Mouse (Mus musculus): ENCODE results near the gene Rtcb.

Rtcb gene

DNA sequence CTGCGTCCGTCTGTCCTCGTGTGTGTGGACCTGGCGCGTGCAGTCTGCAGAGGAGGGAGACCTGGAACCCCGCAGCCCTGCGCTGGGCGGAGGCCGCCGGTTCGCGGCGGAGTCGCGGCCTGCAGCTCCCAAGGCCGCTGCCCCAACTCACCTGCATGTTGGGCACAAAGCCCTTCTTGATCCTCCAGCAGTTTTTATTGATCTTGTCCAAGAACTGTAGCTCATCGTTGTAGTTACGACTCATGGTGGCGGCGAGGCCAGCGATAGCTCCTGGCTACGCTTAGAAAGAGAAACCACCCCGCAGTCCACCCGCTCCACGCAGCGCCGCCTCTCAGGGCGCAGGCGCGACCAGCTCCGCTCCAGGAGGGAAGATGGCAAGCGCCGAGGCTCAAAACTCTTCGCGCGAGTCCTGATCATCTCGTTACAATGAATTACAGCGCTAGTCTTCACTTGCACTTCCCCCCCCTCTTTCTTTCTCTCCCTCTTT, at the start of gene Rtcb:
Gene Rtcb, minus strand, starts transcription at position 360 of the 487 bp plus-strand sequence.
- DNase-seq (ENCODE audit: low spot score in 2 of 2) = peak; percentile 95 to 97

DNA sequence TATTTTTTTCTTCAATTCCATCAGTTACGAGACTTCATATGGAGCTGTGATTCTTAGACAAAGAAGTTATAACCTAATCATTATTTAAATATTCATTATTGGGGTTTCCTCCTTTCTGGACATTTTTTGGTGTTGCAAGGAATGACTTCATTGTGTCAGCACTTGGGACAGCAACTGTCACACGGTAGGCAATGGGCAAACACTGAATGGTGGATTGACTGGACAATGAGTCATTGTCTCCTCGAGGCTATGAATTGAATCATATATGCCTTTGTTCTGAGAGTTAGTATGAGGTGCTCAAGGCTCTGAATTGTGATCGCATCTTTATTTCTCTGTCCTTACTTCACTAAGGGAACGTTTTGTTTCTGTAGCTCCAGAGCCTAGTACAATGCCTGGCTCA, 48.8 kb upstream of the Rtcb start:
- no peak for DNase-seq (ENCODE audit: low spot score in 2 of 2)

DNA sequence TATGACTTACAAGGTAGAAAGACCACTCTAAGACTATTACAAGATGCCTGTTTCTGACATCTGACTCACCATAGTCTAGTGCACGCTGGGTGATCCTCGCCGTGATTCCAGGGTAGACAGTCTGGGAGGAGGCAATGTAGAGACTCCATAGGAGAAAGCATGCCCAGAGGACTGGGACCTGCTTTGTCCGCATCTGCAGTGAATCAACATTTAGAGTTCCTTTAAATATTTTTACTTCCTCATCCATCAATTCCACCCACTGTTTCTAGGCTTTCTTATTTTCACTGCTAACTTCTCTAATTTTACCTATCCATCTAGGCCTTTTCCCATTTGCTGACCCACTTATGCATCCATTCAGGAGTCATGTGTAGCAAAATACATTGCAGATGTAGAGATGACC, 42.8 kb upstream of the Rtcb start:
- DNase-seq (ENCODE audit: low spot score in 2 of 2) = no peak

DNA sequence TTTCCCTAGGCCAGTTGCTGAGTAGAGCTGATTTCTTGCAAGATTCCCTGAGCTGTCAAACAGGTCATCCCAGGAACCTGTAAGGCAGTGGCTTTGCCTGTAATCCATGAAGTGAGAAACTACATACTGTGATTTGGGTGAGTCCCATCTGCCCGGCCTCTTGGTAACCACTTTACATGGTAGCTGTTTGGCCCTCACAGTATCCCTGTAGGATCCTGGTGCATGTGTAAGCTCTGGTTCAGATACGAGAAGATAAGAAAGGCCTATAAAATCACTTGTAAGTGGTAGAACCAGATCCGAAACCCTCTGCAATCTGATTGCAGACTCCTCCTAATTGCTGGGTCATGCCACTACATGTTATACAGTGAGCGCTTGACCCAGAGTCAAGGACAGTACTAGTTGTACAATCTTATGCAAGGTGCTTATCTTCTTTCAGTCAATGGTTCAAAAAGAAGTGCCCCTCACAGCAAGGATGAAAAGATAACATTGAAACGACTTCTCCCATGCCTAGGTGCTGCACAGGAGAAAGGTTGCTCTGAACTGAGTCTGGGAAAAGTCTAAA, 37.0 kb upstream of the Rtcb start:
- no peak for DNase-seq (ENCODE audit: low spot score in 2 of 2)

DNA sequence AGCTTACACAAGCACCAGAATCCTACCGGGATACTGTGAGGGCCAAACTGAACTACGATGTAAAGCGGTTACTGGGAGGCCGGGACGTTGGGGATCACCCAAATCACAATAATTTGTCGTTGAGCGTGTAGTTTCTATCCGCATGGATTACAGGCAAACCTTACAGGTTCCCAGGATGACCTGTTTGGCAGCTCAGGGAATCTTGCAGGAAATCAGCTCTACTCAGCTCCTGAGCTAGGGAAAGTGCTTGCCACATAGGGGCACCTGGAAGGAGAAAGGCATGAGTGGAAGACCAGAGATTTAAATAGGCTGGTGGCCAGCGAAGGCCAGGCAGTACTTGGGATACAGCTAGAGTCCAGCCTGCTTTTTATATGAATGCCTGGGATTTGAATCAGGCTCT, 36.2 kb upstream of the Rtcb start:
- no peak for DNase-seq (ENCODE audit: low spot score in 2 of 2)

DNA sequence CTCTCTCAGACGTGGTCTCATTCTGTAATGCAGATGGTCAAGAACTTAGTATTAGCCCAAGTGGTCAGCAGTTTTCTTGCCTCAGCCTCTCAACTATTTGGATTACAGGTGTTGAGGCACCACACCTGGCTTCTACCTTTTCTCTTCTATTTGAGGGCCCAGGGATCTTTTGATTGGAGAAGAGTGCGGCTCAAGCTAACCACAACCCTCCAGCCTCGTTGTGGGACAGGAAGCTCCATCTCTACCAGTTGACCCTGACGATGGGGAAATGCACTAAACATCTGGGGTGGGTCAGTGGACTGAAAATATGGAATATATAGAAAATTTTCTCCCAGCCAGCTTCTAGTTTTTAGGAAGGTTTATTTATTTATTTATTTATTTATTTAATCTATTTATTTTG, 34.8 kb upstream of the Rtcb start:
- DNase-seq (ENCODE audit: low spot score in 2 of 2) = no peak

DNA sequence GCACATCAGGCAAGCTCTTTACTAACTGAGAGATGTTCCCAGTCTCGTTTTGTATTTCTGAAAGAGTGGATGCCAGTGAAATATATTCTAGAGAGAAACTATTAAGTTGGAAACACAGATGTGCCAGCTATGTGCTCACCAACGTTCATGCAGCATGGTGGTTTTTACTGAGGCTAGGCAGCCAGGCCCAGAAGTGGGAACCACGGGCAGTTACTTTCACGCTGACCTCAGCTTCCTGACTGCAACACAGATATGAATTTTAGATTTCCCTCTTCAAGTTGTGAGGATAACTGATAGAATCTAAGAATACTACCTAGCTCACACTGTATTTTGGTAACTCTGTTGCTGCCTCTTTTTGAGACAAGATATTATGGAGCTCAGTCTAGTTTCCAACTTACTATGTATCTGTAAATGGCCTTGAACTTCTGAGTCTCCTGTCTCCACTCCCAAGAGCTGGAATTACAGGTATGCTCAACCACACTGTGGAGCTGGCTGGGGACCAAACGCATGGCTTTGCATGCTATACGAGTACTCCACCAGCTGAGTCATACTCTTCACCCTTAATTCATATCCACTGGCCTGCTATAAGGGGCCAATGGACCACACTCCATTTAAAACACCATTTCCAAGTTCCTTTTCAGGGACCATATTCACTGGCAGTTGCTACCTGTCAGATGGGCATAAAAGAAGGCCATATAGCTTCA, 31.9 kb upstream of the Rtcb start:
- no peak for DNase-seq (ENCODE audit: low spot score in 2 of 2)

DNA sequence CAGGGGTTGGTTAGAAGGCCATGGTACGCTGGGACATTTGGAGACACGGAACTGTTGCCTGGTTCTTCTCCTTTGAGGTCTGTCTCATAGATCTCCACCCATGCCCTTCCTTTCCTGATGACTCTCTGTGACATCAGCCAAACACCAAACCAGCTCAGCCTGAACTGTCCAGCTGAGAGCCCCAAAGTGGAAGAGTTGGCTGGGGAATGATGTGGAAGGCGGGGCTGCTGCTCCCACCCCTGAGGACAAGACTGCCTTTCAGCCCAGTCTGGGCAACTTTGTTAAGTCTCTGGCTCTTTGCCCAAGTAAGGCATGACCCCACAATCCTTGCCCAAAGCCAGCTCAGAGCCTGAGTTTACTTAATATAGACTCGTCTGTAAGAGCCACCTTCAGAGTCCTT, 15.3 kb upstream of the Rtcb start:
- no peak for DNase-seq (ENCODE audit: low spot score in 2 of 2)

DNA sequence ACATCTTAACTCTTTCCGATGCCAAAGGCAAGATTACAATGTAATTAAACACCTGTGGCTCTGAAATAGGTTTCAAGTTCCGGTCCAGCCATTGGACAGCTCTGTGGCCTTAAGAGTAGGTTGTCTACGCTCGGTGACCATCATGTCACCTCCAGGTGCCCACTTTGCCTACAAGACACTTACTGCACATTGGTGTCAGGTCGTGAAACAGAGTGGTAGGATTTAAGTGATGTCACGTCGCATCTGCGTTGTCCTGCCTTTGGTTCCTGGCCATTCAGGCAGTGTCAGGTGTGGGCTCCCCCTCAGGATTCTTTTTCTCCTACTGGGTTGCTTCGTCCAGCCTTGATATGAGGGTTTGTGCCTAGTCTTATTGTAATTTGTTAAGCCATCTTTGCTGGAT, 14.2 kb upstream of the Rtcb start:
- DNase-seq (ENCODE audit: low spot score in 2 of 2) = no peak

DNA sequence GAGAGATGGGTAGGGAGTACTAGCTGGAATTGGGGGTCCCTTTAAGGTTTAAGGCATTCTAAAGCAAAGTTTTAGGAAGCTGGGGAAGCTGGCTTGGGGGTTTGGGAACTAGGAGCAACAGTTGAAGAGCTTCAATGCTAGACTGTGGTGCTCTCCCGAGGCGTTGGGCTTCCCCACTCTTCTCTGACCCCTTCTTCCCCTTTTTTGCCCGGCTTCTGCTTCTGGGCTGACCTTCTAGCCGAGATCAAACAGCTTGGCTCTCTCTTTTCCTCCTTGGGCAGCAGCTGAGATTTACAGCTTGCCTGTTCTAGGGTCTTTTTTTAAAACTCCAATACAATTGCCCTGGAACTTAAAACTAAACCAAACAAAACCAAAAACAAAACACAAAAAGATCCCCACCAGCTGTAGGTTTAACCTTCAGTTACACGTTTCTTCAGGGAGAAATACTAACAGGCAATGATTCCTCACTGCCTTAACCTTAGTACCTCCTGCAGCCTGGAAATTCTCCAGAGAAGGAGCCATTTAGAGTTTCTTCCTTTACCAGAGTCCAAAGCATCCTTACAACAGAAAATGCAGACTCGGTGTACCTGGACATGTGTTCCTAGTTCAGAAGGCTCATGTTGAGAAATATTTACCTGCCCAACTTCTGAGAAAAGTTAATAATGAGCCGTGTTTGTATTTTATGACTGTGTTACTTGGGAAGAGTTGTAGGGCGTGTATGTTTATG, 12.4 kb upstream of the Rtcb start:
- DNase-seq (ENCODE audit: low spot score in 2 of 2) = no peak

DNA sequence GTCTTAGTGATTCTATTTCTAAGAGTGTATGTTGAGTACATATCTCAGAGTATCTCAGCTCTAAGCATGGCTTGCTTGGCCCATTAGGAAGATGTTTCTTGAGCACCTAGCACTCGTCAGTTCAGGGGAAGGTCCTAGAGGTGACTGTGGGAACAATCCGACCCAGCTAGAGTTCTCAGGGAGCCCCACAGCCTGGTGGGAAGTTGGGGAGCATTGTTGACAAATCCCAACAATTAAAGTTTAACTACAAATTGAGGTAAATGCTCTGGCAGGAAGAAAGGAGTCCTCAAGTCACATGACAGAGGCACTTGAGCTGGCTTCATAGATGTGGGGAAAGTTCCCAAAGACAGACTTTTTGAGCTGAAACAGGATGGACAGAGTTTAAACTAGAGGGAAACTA, 11.1 kb upstream of the Rtcb start:
- DNase-seq (ENCODE audit: low spot score in 2 of 2) = no peak

DNA sequence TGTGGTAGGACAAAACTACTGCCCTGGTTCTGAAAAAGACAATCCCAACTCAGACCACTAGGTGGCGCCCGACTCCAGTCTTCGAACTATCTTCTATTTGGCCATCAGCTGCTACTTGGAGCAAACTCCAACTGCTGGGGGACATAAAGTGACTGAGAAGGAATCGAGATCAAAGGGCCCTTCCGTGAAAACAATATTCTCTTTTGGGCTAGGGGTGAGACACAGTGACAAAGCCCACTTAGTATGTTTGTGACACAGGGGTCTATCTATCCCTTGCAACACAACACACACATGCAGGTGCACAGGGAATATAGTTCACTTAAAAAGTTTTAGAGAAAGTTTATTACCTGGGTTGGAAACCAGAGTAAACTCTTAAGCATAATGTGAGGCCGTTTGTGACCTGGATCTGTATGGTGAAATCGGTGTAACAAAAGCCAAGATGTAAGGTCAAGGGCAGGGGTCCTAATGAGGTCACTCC, 10.6 kb upstream of the Rtcb start:
- peak; percentile 47 to 63 for DNase-seq (ENCODE audit: low spot score in 2 of 2)

DNA sequence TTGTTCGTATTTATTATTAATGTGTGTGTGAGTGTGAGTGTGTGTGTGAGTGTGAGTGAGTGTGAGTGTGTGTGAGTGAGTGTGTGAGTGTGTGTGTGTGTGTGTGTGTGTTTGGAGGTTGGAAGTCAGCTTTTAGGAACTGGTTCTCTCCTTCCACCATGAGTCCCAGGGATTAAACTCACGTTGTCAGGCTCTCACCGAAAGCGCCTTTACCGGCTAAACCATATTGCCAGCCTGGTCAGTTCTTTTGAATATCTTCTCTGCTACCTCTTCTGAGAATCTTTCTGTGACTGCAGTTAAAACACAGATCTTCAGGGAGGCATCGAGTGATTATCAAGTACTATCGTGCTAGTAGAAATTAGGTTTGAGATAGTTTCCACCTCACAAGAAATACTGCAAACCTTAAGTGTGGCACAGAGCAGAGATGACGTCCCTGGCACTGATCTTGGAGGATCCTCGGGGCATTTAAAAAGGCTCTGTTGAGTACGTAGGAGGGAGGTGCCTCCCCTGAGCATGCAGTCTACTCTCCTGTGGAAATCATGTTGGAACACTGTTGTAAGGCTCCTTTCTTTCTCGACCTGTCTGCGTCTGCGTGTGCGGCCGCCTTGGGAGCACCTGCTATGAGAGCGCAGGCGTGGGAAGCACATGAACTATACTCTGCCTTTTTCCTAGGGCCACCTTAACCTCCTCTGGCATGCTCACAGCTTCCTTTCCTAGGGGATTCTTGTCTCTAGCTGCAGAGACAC, 10.0 kb upstream of the Rtcb start:
- no peak for DNase-seq (ENCODE audit: low spot score in 2 of 2)

DNA sequence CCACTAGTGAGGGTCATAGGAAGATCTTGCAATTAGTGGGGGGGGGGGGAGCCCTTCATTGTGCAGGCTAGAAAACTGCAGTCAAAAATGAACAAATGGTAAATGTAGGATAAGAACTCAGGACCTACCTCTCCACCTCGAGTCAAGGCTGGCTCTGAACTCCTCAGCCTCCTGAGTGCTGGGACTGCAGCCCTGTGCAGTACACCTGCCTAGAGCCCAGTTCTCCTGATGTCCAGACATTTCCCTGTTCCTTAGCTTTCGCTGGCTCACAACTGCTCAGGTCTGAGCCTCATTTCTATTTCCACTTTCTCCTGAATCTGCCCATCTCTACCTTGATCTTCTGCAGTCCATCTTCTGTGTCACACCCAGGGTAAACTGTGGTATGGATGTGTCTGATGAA, 8.9 kb upstream of the Rtcb start:
- no peak for DNase-seq (ENCODE audit: low spot score in 2 of 2)

DNA sequence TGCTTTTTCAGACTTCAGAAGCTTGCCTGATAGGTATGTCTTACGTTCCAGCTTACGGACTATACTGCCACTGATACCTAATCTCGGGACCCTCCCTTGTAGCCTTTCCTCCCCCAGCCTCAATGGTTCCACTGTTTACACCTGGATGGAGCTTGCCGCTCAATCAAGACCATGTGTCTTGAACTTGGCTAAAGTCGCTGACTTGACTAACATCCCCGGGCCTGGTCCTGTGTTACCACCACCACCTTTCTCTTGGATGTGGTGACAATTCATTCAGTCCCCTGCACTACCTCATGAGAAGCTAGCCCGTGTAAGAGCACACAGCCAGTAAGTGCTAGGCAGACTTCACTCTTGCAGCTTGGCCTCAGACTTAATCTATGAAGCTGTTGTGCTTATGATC, 6.7 kb upstream of the Rtcb start:
- no peak for DNase-seq (ENCODE audit: low spot score in 2 of 2)

DNA sequence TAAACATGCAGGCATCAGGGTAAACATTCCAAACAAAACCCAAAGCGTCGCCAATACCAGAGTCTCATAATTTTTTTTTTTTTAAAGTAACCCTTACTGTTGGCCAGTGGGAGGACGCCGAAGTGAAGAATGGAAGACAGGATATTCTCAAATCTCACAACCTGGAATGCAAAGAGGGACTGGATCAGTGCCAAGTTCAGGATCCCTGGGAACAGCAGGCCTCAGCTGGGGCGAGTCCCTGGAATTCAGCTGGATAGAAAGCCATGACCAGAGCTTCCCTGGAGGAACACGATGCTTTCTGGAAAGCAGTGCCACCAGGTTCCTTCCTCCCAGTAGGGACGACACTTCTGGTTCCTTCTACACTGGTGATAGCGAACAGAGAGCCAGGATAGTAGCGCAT, 5.3 kb upstream of the Rtcb start:
- no peak for DNase-seq (ENCODE audit: low spot score in 2 of 2)

DNA sequence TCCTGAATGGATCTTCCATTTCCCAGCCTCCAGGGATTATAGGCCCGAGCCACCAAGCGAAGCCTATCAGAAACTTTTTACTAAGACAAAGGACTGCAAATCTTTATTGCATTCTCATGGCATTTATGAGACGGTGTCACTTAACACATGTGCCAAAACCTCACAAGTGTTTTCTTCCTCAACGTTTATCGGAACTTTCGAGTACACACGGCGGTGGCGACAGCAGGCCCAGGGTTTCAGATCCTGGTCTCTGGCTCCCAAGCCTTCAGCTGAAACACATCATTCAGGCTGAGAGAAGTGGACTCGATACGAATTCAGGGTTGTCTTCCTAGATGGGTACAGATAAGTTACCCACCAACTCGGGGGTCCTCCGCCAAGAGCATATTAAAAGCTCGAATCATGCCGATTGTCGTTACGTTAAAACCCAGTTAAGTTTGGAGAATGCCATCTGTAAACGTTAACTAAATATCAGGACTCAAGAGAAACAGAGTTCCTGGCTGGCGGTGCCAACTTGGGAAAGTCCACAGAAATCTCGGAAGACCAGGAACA, 678 bp downstream of the Rtcb start:
- peak in 1 of 2 experiments; percentile 4 for DNase-seq (ENCODE audit: low spot score in 2 of 2)

DNA sequence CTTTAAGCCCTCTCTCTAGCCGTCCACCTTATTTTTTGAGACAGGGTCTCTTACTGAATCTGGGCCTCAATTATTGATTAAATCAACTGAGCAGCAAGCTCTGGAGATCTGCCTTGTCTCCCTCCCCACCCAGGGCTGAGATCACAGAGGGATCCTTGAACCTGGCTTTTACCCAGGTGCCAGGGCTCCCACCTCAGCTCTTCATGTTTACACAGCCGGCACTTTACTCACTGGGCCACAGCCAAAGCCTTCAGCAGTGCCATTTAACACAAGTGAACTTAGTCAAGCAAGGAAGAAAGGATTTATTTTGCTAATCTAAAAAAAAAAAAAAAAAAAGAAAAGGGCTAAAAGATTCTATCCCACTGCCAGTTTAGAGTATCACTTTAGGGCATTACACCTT, 3.2 kb downstream of the Rtcb start:
- no peak for DNase-seq (ENCODE audit: low spot score in 2 of 2)

DNA sequence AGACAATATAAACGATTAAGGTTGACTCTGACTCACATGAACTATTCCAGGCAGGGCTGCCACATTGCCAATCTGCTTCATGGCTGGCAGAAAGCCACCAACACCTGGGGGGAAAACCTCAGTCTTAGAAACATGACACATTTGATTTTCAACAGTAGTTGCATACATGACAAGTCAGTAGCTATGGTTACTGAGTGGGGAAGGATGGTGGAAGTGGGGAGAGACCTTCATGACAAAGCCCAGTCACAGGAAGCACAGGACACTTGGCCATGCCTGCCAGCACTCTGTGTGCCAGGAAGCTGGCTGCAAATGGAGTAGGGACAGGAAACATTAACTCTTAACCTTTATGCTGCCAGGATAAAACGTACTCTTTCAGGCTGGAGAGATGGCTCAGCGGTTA, 4.2 kb downstream of the Rtcb start:
- DNase-seq (ENCODE audit: low spot score in 2 of 2) = no peak

DNA sequence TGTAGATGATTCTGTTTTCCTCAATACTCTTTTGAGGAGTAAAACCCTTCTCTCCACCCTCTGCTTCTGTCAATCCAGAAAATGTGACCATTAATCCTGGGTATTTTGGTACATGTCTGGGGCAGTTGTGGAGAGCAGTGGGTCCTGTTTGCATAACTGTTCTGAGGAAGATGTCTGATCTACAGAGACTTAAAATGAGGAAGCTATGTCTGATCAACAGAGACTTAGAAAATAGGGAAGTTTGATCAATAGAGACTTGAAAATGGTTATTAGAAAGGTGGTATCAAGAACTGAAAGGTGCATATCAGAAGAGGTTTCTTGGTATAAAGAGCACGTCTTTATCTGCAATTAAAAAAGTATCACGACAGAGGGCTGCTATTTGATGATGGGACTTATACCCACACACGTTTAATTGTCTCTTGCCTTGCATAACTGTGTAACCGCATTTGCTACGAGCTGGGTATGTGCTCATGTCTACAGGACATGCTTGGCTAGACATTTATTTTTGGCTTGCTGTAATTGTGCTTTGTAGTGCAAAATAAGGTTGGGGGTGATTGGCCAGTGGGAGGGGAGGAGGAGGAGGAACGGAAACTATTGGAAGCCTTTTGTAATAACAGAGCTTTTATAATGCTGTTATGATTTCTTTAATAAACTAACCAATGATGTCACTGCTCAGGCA, 5.7 kb downstream of the Rtcb start:
- DNase-seq (ENCODE audit: low spot score in 2 of 2) = no peak

DNA sequence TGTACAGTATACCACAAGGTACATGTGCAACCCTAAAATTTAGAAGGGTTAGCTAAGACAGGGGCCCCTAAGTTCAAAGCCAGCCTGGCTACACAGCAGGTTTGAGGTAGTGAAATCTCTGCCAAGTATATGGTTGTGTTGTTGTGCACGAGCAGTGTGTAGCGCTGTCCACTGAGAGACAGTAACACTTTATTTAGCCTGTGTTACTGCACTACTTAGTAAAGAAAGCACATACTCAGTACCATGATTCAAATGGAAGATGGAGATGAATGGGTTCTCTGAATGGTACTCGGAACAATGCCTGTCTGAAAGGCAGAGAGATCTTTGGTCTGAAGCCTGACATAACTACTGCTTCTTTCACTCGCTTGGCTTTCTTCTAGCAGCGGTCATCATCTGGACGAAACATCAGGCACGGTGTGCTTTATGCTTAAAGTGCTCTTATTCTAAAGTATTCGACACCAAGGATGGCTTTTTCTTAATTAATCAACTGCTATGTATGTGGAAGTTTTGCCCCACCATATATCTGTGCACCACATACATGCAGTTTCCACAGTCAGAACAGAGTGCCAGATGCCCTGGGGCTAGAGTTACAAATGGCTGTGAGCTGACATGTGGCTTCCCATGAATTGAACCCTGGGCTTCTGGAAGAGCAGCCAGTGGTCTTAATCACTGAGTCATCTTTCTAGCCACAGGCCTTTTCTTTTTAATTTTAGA, 9.0 kb downstream of the Rtcb start:
- no peak for DNase-seq (ENCODE audit: low spot score in 2 of 2)
